ENCODE assay signal across 26 mouse cellular contexts in genomic region chr5:69512203-69512602, GRCm38 (mm10). TPM values are rescaled to one million over a fixed set of nuclear protein-coding genes. Genes with fewer than 3 reads are reported as not detected.
"Had no signal": no experiment of that assay in that cellular context is flagged by ENCODE, and none has a peak within 500 bp of the region (broad histone marks: within the 10 kb centered on the region; RNA-seq: fewer than 3 reads in every experiment).

No protein-coding gene starts in this region.

- H3K27ac ChIP-seq: liver, embryonic 15.5 days; lung, embryonic 15.5 days; macrophage; midbrain, embryonic 10.5 days; midbrain, embryonic 12.5 days; neural tube, embryonic 13.5 days; neural tube, embryonic 15.5 days; stomach, embryonic 15.5 days; stomach, postnatal 0 days had no signal

- H3K27me3 ChIP-seq: liver, embryonic 15.5 days; lung, embryonic 15.5 days; megakaryocyte, embryonic 14.5 days; midbrain, embryonic 12.5 days; neural tube, embryonic 13.5 days; neural tube, embryonic 15.5 days; stomach, embryonic 15.5 days had no signal

- H3K36me3 ChIP-seq: liver, embryonic 15.5 days; lung, embryonic 15.5 days; midbrain, embryonic 10.5 days; midbrain, embryonic 12.5 days; neural tube, embryonic 13.5 days; neural tube, embryonic 15.5 days; stomach, embryonic 15.5 days had no signal

- H3K4me2 ChIP-seq: liver, embryonic 15.5 days; lung, embryonic 15.5 days; midbrain, embryonic 12.5 days; neural tube, embryonic 13.5 days; neural tube, embryonic 15.5 days; stomach, embryonic 15.5 days had no signal

- DNase-seq: liver, postnatal 0 days; lung, adult 2 months; lung, postnatal 14 days; lung, postnatal 36 days; midbrain, embryonic 14.5 days; right cerebral cortex, adult 18-20 months; right cerebral cortex, postnatal 25 days; right cerebral cortex, postnatal 4 days; thymus, adult 2 months; thymus, postnatal 25 days; thymus, postnatal 4 days had no signal

- H3K9ac ChIP-seq: liver, embryonic 15.5 days; liver, postnatal 0 days; lung, embryonic 15.5 days; midbrain, embryonic 12.5 days; neural tube, embryonic 13.5 days; neural tube, embryonic 15.5 days; stomach, embryonic 15.5 days had no signal

- ATAC-seq: liver, postnatal 0 days; lung, postnatal 0 days; midbrain, embryonic 16.5 days had no signal

- H3K4me3 ChIP-seq: liver, embryonic 15.5 days; lung, embryonic 15.5 days; megakaryocyte, embryonic 14.5 days; midbrain, embryonic 10.5 days; midbrain, embryonic 12.5 days; myocyte; neural tube, embryonic 13.5 days; neural tube, embryonic 15.5 days; stomach, embryonic 15.5 days had no signal

- H3K4me1 ChIP-seq: liver, embryonic 15.5 days; lung, embryonic 15.5 days; megakaryocyte, embryonic 14.5 days; midbrain, embryonic 10.5 days; midbrain, embryonic 12.5 days; neural tube, embryonic 13.5 days; neural tube, embryonic 15.5 days; stomach, embryonic 15.5 days had no signal

- H3K9me3 ChIP-seq: liver, embryonic 15.5 days; lung, embryonic 15.5 days; midbrain, embryonic 10.5 days; midbrain, embryonic 12.5 days; neural tube, embryonic 13.5 days; neural tube, embryonic 15.5 days; stomach, embryonic 15.5 days had no signal

RNA-seq across cellular contexts. Expression of gene Yipf7, which starts 30.2 kb away (rescaled TPM):
- polyA plus RNA-seq: liver, postnatal 0 days; midbrain, embryonic 10.5 days; midbrain, embryonic 14.5 days; midbrain, embryonic 16.5 days; neural tube, embryonic 11.5 days; neural tube, embryonic 13.5 days; small intestine, adult 2 months; stomach, embryonic 15.5 days had no signal
